Comparison of ENCODE assay signal across 17 mouse cellular contexts in the genomic region with DNA sequence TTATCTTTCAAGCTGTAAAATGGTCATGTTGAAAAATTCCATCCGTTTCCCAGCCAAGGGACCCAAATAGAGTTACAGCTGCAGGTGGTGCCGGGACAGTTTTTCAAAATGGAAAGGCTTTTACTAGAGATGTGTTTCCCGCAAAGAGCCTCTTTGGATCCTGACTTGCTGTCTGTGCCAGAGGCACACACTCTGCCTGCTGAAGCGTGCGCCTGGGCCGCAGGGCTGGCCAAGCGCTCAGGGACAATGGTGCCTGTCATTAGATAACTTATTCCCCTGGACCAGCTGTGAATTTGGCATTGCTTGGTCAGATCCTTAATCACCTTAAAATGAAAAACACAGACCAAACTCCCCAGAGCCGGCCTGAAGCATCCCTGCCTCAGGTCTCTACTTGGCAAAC.
DNase-seq lines count a peak whose midpoint lies in the region; ATAC-seq and TF ChIP-seq lines count a peak whose summit lies in the region.
"Had no signal": no experiment of that assay in that cellular context is flagged by ENCODE, and none has a peak within 500 bp of the region (broad histone marks: within the 10 kb centered on the region; RNA-seq: fewer than 3 reads in every experiment).

No protein-coding gene starts in this region.

- H3K4me3 ChIP-seq in forebrain, embryonic 15.5 days, result no peak overlapping the region
- no peak overlapping the region for H3K4me3 ChIP-seq in forebrain, embryonic 11.5 days (ENCODE audit: low read depth, low read length)
- no peak overlapping the region for H3K4me3 ChIP-seq in intestine, embryonic 15.5 days (replicated peaks)
- H3K4me3 ChIP-seq: limb, embryonic 10.5 days; liver, embryonic 12.5 days; lung, embryonic 15.5 days; myocyte had no signal

- DNase-seq in forebrain, embryonic 11.5 days (ENCODE audit: low spot score), result no peak
- DNase-seq in layer of hippocampus, postnatal 10 days (ENCODE audit: low spot score in 2 of 2), result peak; percentile 6 to 20
- DNase-seq in layer of hippocampus, adult 9-10 months (ENCODE audit: low spot score), result no peak
- peak; percentile 68 for DNase-seq in brain, embryonic 14.5 days (ENCODE audit: low read depth)
- DNase-seq in adrenal gland, postnatal 4 days (ENCODE audit: low spot score in 2 of 2), result no peak
- no peak for DNase-seq in adrenal gland, adult 2 months
- DNase-seq: adrenal gland, adult 8-10 months; cerebellum, adult 9-11 months; kidney, postnatal 36 days; layer of hippocampus, postnatal 36 days; right cerebral cortex, postnatal 4 days had no signal

- no peaks in the 10 kb centered on the region for H3K27me3 ChIP-seq in forebrain, embryonic 15.5 days
- H3K27me3 ChIP-seq in forebrain, embryonic 11.5 days (ENCODE audit: control insufficient read depth, insufficient read depth, low read length), result no peaks in the 10 kb centered on the region
- no peaks in the 10 kb centered on the region for H3K27me3 ChIP-seq in intestine, embryonic 15.5 days (replicated peaks)
- H3K27me3 ChIP-seq: liver, embryonic 12.5 days; lung, embryonic 15.5 days had no signal

- H3K27ac ChIP-seq in forebrain, embryonic 15.5 days (replicated peaks), result no peak overlapping the region
- no peak overlapping the region for H3K27ac ChIP-seq in forebrain, embryonic 11.5 days (ENCODE audit: low read depth, low read length)
- H3K27ac ChIP-seq in intestine, embryonic 15.5 days, result no peak overlapping the region
- H3K27ac ChIP-seq: limb, embryonic 10.5 days; liver, embryonic 12.5 days; lung, embryonic 15.5 days had no signal

- H3K4me2 ChIP-seq in forebrain, embryonic 15.5 days (replicated peaks), result no peak overlapping the region
- no peak overlapping the region for H3K4me2 ChIP-seq in forebrain, embryonic 11.5 days (ENCODE audit: low read depth, low read length, severe bottlenecking)
- no peak overlapping the region for H3K4me2 ChIP-seq in intestine, embryonic 15.5 days (replicated peaks)
- H3K4me2 ChIP-seq: liver, embryonic 12.5 days; lung, embryonic 15.5 days had no signal

- H3K9me3 ChIP-seq in forebrain, embryonic 15.5 days, result no peaks in the 10 kb centered on the region
- H3K9me3 ChIP-seq in forebrain, embryonic 11.5 days (ENCODE audit: control insufficient read depth, low read length), result no peaks in the 10 kb centered on the region
- H3K9me3 ChIP-seq in intestine, embryonic 15.5 days, result no peaks in the 10 kb centered on the region
- H3K9me3 ChIP-seq: limb, embryonic 10.5 days; liver, embryonic 12.5 days; lung, embryonic 15.5 days had no signal

- H3K4me1 ChIP-seq in forebrain, embryonic 15.5 days, result no peaks in the 10 kb centered on the region; the same call in 1 of the 2 replicates
- H3K4me1 ChIP-seq in forebrain, embryonic 11.5 days (replicated peaks; ENCODE audit: control insufficient read depth, insufficient read depth, low read length), result no peaks in the 10 kb centered on the region
- no peaks in the 10 kb centered on the region for H3K4me1 ChIP-seq in intestine, embryonic 15.5 days (replicated peaks)
- H3K4me1 ChIP-seq: limb, embryonic 10.5 days; liver, embryonic 12.5 days; lung, embryonic 15.5 days had no signal

- whole genome bisulfite sequencing in forebrain, embryonic 15.5 days, result 44% methylated on average over 8 of the region's 8 CpGs
- WGBS in forebrain, embryonic 11.5 days, result 75% methylated on average over 8 of the region's 8 CpGs
- 36% methylated on average over 8 of the region's 8 CpGs for WGBS in intestine, embryonic 15.5 days

- H3K9ac ChIP-seq in forebrain, embryonic 15.5 days (replicated peaks), result no peak overlapping the region
- no peak overlapping the region for H3K9ac ChIP-seq in forebrain, embryonic 11.5 days (ENCODE audit: low read length)
- H3K9ac ChIP-seq in intestine, embryonic 15.5 days, result no peak overlapping the region
- H3K9ac ChIP-seq: liver, embryonic 12.5 days; lung, embryonic 15.5 days had no signal

- ATAC-seq in forebrain, embryonic 15.5 days (replicated peaks), result peak; percentile 66
- ATAC-seq in forebrain, embryonic 11.5 days (replicated peaks; ENCODE audit: low FRiP score), result no peak
- 0 out of 2 replicates have a peak, but pooled peaks have one; percentile 36 for ATAC-seq in intestine, embryonic 15.5 days
- ATAC-seq: liver, embryonic 12.5 days had no signal

- TF ChIP-seq CTCF in brain, embryonic 14.5 days (IDR thresholded peaks at IDR 0.05; ENCODE audit: borderline replicate concordance, extremely low read depth, insufficient read depth, insufficient read length), result no peak

- TF ChIP-seq POLR2A in brain, embryonic 14.5 days (IDR thresholded peaks at IDR 0.05; ENCODE audit: borderline replicate concordance, extremely low read depth, insufficient read depth, insufficient read length, poor library complexity, severe bottlenecking), result no peak

- H3K36me3 ChIP-seq in forebrain, embryonic 15.5 days, result no peaks in the 10 kb centered on the region
- H3K36me3 ChIP-seq in forebrain, embryonic 11.5 days (ENCODE audit: control insufficient read depth, insufficient read depth, low read length), result no peaks in the 10 kb centered on the region
- no peaks in the 10 kb centered on the region for H3K36me3 ChIP-seq in intestine, embryonic 15.5 days
- H3K36me3 ChIP-seq: limb, embryonic 10.5 days; liver, embryonic 12.5 days; lung, embryonic 15.5 days had no signal

Comparison
In these comparisons a context has a peak if more than half of its experiments do, and no peak if none do; other contexts are left out.
1. DNase-seq: peak in layer of hippocampus, postnatal 10 days (2 of 2) and brain, embryonic 14.5 days (single experiment); none in forebrain, embryonic 11.5 days (single experiment), layer of hippocampus, adult 9-10 months (single experiment), adrenal gland, postnatal 4 days (0 of 2) and adrenal gland, adult 2 months (single experiment).